Mouse (Mus musculus): Measurements from ENCODE around the gene Col4a2.

Gene Col4a2

GRCm38 (mm10) chr8:11357921-11358436, 45.4 kb downstream of the Col4a2 start:
- DNase-seq (ENCODE audit: low read depth, low spot score) = peak; percentile 48

- DNase-seq (ENCODE audit: low read depth, low spot score) = no peak
These were observed 47.2 kb downstream of the Col4a2 start for GRCm38 (mm10) chr8:11359846-11360245.

- DNase-seq (ENCODE audit: low read depth, low spot score) = no peak
These were observed 49.1 kb downstream of the Col4a2 start for GRCm38 (mm10) chr8:11361546-11362277.

- DNase-seq (ENCODE audit: low read depth, low spot score) = peak; percentile 70
These were observed 49.9 kb downstream of the Col4a2 start for GRCm38 (mm10) chr8:11362278-11363214.

- DNase-seq (ENCODE audit: low read depth, low spot score) = no peak
These were observed 50.9 kb downstream of the Col4a2 start for GRCm38 (mm10) chr8:11363340-11364126.

GRCm38 (mm10) chr8:11366251-11366650, 53.6 kb downstream of the Col4a2 start:
- DNase-seq (ENCODE audit: low read depth, low spot score) = no peak

GRCm38 (mm10) chr8:11366741-11367140, 54.1 kb downstream of the Col4a2 start:
- DNase-seq (ENCODE audit: low read depth, low spot score) = no peak

GRCm38 (mm10) chr8:11367670-11368069, 55.1 kb downstream of the Col4a2 start:
- no peak for DNase-seq (ENCODE audit: low read depth, low spot score)

GRCm38 (mm10) chr8:11369526-11370203, 57.1 kb downstream of the Col4a2 start:
- DNase-seq (ENCODE audit: low read depth, low spot score) = no peak

GRCm38 (mm10) chr8:11371347-11371746, 58.7 kb downstream of the Col4a2 start:
- no peak for DNase-seq (ENCODE audit: low read depth, low spot score)

- no peak for DNase-seq (ENCODE audit: low read depth, low spot score)
These were observed 59.5 kb downstream of the Col4a2 start for GRCm38 (mm10) chr8:11372080-11372479.

GRCm38 (mm10) chr8:11373643-11374325, 61.2 kb downstream of the Col4a2 start:
- DNase-seq (ENCODE audit: low read depth, low spot score) = no peak

GRCm38 (mm10) chr8:11374326-11375076, 61.9 kb downstream of the Col4a2 start:
- no peak for DNase-seq (ENCODE audit: low read depth, low spot score)

- no peak for DNase-seq (ENCODE audit: low read depth, low spot score)
These were observed 63.3 kb downstream of the Col4a2 start for GRCm38 (mm10) chr8:11375749-11376438.

- no peak for DNase-seq (ENCODE audit: low read depth, low spot score)
These were observed 65.0 kb downstream of the Col4a2 start for GRCm38 (mm10) chr8:11377391-11378210.

- DNase-seq (ENCODE audit: low read depth, low spot score) = no peak
These were observed 67.0 kb downstream of the Col4a2 start for GRCm38 (mm10) chr8:11379590-11379989.

GRCm38 (mm10) chr8:11381544-11381943, 68.9 kb downstream of the Col4a2 start:
- no peak for DNase-seq (ENCODE audit: low read depth, low spot score)

Measured in mesoderm, embryonic 11.5 days (tissue).